ENCODE assay signal across 8 mouse cellular contexts in the genomic region with DNA sequence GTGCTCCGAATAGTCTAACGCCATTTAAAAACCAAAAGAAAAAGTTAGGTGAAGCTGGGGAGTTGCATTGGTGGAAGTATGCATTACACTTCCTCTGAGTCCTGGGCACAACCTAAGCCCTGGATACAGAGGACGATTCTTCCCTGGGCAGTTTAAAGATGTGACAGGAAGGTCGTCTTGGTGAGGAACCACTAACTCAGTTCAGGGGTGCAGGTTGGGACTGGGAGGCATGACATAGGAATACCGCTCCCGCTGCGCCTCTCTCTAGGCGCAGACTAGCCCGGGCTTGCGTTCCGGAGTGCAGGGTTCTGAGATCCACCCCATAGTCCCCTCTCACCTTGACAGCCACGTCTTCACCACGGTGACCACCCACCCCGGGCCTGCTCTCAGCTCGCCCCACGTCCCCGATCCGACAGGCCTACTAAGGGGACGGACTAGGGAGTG. TPM values are rescaled to one million over a fixed set of nuclear protein-coding genes. Genes with fewer than 3 reads are reported as not detected.
DNase-seq lines count a peak whose midpoint lies in the region; ATAC-seq and TF ChIP-seq lines count a peak whose summit lies in the region.

No protein-coding gene starts in this region.

- H3K4me1 ChIP-seq in heart, adult 2 months (ENCODE audit: control insufficient read depth, insufficient read depth, low read length), result peaks cover 1% of the 10 kb centered on the region
- H3K4me1 ChIP-seq in embryonic facial prominence, embryonic 15.5 days, result peaks cover 8% of the 10 kb centered on the region; the same call in 1 of the 2 replicates
- no peaks in the 10 kb centered on the region for H3K4me1 ChIP-seq in limb, embryonic 11.5 days (ENCODE audit: control insufficient read depth, insufficient read depth, low read length)
- H3K4me1 ChIP-seq in neural tube, embryonic 13.5 days (replicated peaks), result peaks cover 21% of the 10 kb centered on the region

- no peaks in the 10 kb centered on the region for H3K79me2 ChIP-seq in heart, adult 2 months (replicated peaks; ENCODE audit: control insufficient read depth, insufficient read depth, low read length)

- peak overlapping the region; percentile 94 for H3K9ac ChIP-seq in heart, adult 2 months (ENCODE audit: low read depth, low read length)
- peak overlapping the region; percentile 88 for H3K9ac ChIP-seq in embryonic facial prominence, embryonic 15.5 days
- H3K9ac ChIP-seq in limb, embryonic 11.5 days (ENCODE audit: low read length), result peak overlapping the region; percentile 70
- H3K9ac ChIP-seq in neural tube, embryonic 13.5 days, result peak overlapping the region; percentile 85

- no peak for TF ChIP-seq POLR2A in heart, adult 2 months (IDR thresholded peaks at IDR 0.05; ENCODE audit: insufficient read depth, low read depth, low read length)

- TF ChIP-seq CTCF in heart, adult 2 months (IDR thresholded peaks at IDR 0.05), result no peak

- no peak for TF ChIP-seq EP300 in heart, adult 2 months (IDR thresholded peaks at IDR 0.05; ENCODE audit: insufficient read depth, low read depth, low read length)

- DNase-seq in heart, adult 2 months, result no peak
- DNase-seq in heart, postnatal 10 days, result no peak
- DNase-seq in CD4-positive, CD25-positive, alpha-beta regulatory T cell, adult 2 months (ENCODE audit: low read depth, low spot score), result peak; percentile 53
- DNase-seq in limb, embryonic 11.5 days (ENCODE audit: low spot score), result no peak
- no peak for DNase-seq in right cerebral cortex, postnatal 4 days
- no peak for DNase-seq in retina, postnatal 1 day

- peak overlapping the region; percentile 97 for H3K27ac ChIP-seq in heart, adult 2 months
- peak overlapping the region; percentile 68 for H3K27ac ChIP-seq in embryonic facial prominence, embryonic 15.5 days (replicated peaks)
- no peak overlapping the region for H3K27ac ChIP-seq in limb, embryonic 11.5 days (replicated peaks; ENCODE audit: low read depth, low read length)
- H3K27ac ChIP-seq in neural tube, embryonic 13.5 days (replicated peaks), result peak overlapping the region; percentile 43; the same call in 1 of the 2 replicates

- no peaks in the 10 kb centered on the region for H3K9me3 ChIP-seq in embryonic facial prominence, embryonic 15.5 days (replicated peaks)
- H3K9me3 ChIP-seq in limb, embryonic 11.5 days (ENCODE audit: control insufficient read depth, low read length), result no peaks in the 10 kb centered on the region
- no peaks in the 10 kb centered on the region for H3K9me3 ChIP-seq in neural tube, embryonic 13.5 days

- H3K4me3 ChIP-seq in heart, adult 2 months, result peak overlapping the region; percentile 86
- H3K4me3 ChIP-seq in embryonic facial prominence, embryonic 15.5 days (replicated peaks), result peak overlapping the region; percentile 90
- H3K4me3 ChIP-seq in limb, embryonic 11.5 days (ENCODE audit: low read depth, low read length), result peak overlapping the region; percentile 72
- peak overlapping the region; percentile 78 for H3K4me3 ChIP-seq in neural tube, embryonic 13.5 days

- peak overlapping the region; percentile 74 for H3K4me2 ChIP-seq in embryonic facial prominence, embryonic 15.5 days (replicated peaks)
- peak overlapping the region; percentile 81 for H3K4me2 ChIP-seq in limb, embryonic 11.5 days (ENCODE audit: low read depth, severe bottlenecking)
- H3K4me2 ChIP-seq in neural tube, embryonic 13.5 days, result peak overlapping the region; percentile 75

- WGBS in heart, adult 2 months, result under 1% methylated on average over 19 of the region's 19 CpGs
- WGBS in embryonic facial prominence, embryonic 15.5 days, result 2% methylated on average over 19 of the region's 19 CpGs
- 4% methylated on average over 19 of the region's 19 CpGs for WGBS in limb, embryonic 11.5 days
- WGBS in neural tube, embryonic 13.5 days, result 3% methylated on average over 19 of the region's 19 CpGs

- H3K27me3 ChIP-seq in heart, adult 2 months (ENCODE audit: control insufficient read depth, insufficient read depth, low read length), result no peaks in the 10 kb centered on the region
- H3K27me3 ChIP-seq in embryonic facial prominence, embryonic 15.5 days, result no peaks in the 10 kb centered on the region
- no peaks in the 10 kb centered on the region for H3K27me3 ChIP-seq in limb, embryonic 11.5 days (ENCODE audit: control insufficient read depth, insufficient read depth, low read length)
- no peaks in the 10 kb centered on the region for H3K27me3 ChIP-seq in neural tube, embryonic 13.5 days

- intact Hi-C loops in heart, adult 2 months (cut with DNase I), result loop anchor here (1.0 to 2.0 kb wide), 2 partner anchors 22 to 62 kb away; partner anchors contain the start of genes Hmmr and Nudcd2
- intact Hi-C loops in heart, postnatal 10 days (cut with DNase I), result loop anchor here (2.0 kb wide), 1 partner anchor 60 kb away; the partner anchor contains the start of gene Mat2b

- peaks cover 31% of the 10 kb centered on the region for H3K36me3 ChIP-seq in heart, adult 2 months (ENCODE audit: control insufficient read depth, insufficient read depth, low read length)
- peaks cover 14% of the 10 kb centered on the region for H3K36me3 ChIP-seq in embryonic facial prominence, embryonic 15.5 days
- H3K36me3 ChIP-seq in limb, embryonic 11.5 days (ENCODE audit: control insufficient read depth, insufficient read depth, low read length), result no peaks in the 10 kb centered on the region
- H3K36me3 ChIP-seq in neural tube, embryonic 13.5 days, result peaks cover 11% of the 10 kb centered on the region

- ATAC-seq in embryonic facial prominence, embryonic 15.5 days (ENCODE audit: insufficient number of reproducible peaks, low FRiP score, low TSS enrichment, low read depth), result peak; percentile 76
- peak; percentile 1; the same call in 1 of the 2 replicates for ATAC-seq in limb, embryonic 11.5 days (ENCODE audit: insufficient number of reproducible peaks, low FRiP score, low TSS enrichment, low read depth)
- ATAC-seq in neural tube, embryonic 13.5 days (ENCODE audit: low read depth), result peak; percentile 87

RNA-seq across cellular contexts. Expression of gene Ccng1, which starts 0.4 kb away (rescaled TPM):
- 100 to 1,000 TPM; 428 to 489 TPM for total RNA-seq in heart, adult 2 months (2021)
- polyA plus RNA-seq in heart, adult 2 months (2012; rRNA removed), result 137 and 314 TPM in 2 replicates
- total RNA-seq in heart, postnatal 10 days (2021), result 100 to 1,000 TPM; 231 TPM
- 48.4 and 50.0 TPM in 2 replicates for polyA plus RNA-seq in embryonic facial prominence, embryonic 15.5 days (2015; fragmentation: Nextera tagmentation; extraction: Ambion mirVana)
- 27.4 and 30.2 TPM in 2 replicates for polyA plus RNA-seq in limb, embryonic 11.5 days (2014; fragmentation: Nextera tagmentation; extraction: Ambion mirVana)
- 41.8 and 44.1 TPM in 2 replicates for polyA plus RNA-seq in neural tube, embryonic 13.5 days (2015; fragmentation: Nextera tagmentation; extraction: Ambion mirVana)

RNA-seq across cellular contexts. Expression of gene Nudcd2, which starts 21.2 kb away (rescaled TPM):
- 10 to 100 TPM; 14.4 to 14.7 TPM for total RNA-seq in heart, adult 2 months (2021)
- polyA plus RNA-seq in heart, adult 2 months (2012; rRNA removed), result 3.6 and 10.7 TPM in 2 replicates
- 10 to 100 TPM; 22.1 to 22.6 TPM for total RNA-seq in heart, postnatal 10 days (2021)
- polyA plus RNA-seq in embryonic facial prominence, embryonic 15.5 days (2015; fragmentation: Nextera tagmentation; extraction: Ambion mirVana), result 118 and 124 TPM in 2 replicates
- polyA plus RNA-seq in limb, embryonic 11.5 days (2014; fragmentation: Nextera tagmentation; extraction: Ambion mirVana), result 231 TPM in 2 replicates
- polyA plus RNA-seq in neural tube, embryonic 13.5 days (2015; fragmentation: Nextera tagmentation; extraction: Ambion mirVana), result 70.9 and 81.8 TPM in 2 replicates

RNA-seq across cellular contexts. Expression of gene Hmmr, which starts 21.5 kb away (rescaled TPM):
- total RNA-seq in heart, adult 2 months (2021), result under 1 TPM; 0.13 to 0.20 TPM
- polyA plus RNA-seq in heart, adult 2 months (2012; rRNA removed), result 0.18 and 0.21 TPM in 2 replicates
- 10 to 100 TPM; 10.1 to 10.7 TPM for total RNA-seq in heart, postnatal 10 days (2021)
- 35.1 and 35.5 TPM in 2 replicates for polyA plus RNA-seq in embryonic facial prominence, embryonic 15.5 days (2015; fragmentation: Nextera tagmentation; extraction: Ambion mirVana)
- 62.0 and 64.4 TPM in 2 replicates for polyA plus RNA-seq in limb, embryonic 11.5 days (2014; fragmentation: Nextera tagmentation; extraction: Ambion mirVana)
- 7.8 and 10.1 TPM in 2 replicates for polyA plus RNA-seq in neural tube, embryonic 13.5 days (2015; fragmentation: Nextera tagmentation; extraction: Ambion mirVana)

RNA-seq across cellular contexts. Expression of gene Mat2b, which starts 59.7 kb away (rescaled TPM):
- 100 to 1,000 TPM in 1 of 2 experiments, 10 to 100 TPM in 1; 84.7 to 102 TPM for total RNA-seq in heart, adult 2 months (2021)
- polyA plus RNA-seq in heart, adult 2 months (2012; rRNA removed), result 52.1 and 76.6 TPM in 2 replicates
- total RNA-seq in heart, postnatal 10 days (2021), result 10 to 100 TPM; 95.1 to 96.9 TPM
- 96.0 and 107 TPM in 2 replicates for polyA plus RNA-seq in embryonic facial prominence, embryonic 15.5 days (2015; fragmentation: Nextera tagmentation; extraction: Ambion mirVana)
- polyA plus RNA-seq in limb, embryonic 11.5 days (2014; fragmentation: Nextera tagmentation; extraction: Ambion mirVana), result 126 and 130 TPM in 2 replicates
- 68.7 and 72.2 TPM in 2 replicates for polyA plus RNA-seq in neural tube, embryonic 13.5 days (2015; fragmentation: Nextera tagmentation; extraction: Ambion mirVana)

Comparison
In these comparisons a context has a peak if more than half of its experiments do, and no peak if none do; other contexts are left out.
1. ATAC-seq: peak in every context shown above with its lines; median percentile 87 in neural tube, embryonic 13.5 days; 76 in embryonic facial prominence, embryonic 15.5 days; 1 in limb, embryonic 11.5 days.